Mouse (Mus musculus) heart, embryonic 11.5 days (tissue): ENCODE measurements around the gene Cradd. TPM values are rescaled to one million over a fixed set of nuclear protein-coding genes. Genes with fewer than 3 reads are reported as not detected.

Experiments
- ATAC-seq: fragments of 200-750 bp; cut with Nextera tagmentation; replicated peaks from 2 replicates; pipeline ENCODE4 v1.8.0; 2017; ENCODE audit warnings: moderate library complexity; ENCODE audit not compliant: insufficient number of reproducible peaks, low FRiP score, low TSS enrichment
- H3K27ac ChIP-seq: fragments of 300-500 bp; sonication (generic); 2 replicates; pipeline ENCODE4 v1.5.1; 2014; ENCODE audit warnings: mild to moderate bottlenecking, low read depth, low read length
- H3K27me3 ChIP-seq: fragments of 300-500 bp; sonication (generic); 2 replicates; pipeline ENCODE4 v1.6.1; 2014; ENCODE audit warnings: mild to moderate bottlenecking, low read length, mixed read lengths; ENCODE audit not compliant: control insufficient read depth, insufficient read depth
- H3K36me3 ChIP-seq: fragments of 300-500 bp; sonication (generic); 2 replicates; pipeline ENCODE4 v1.6.1; 2014; ENCODE audit warnings: mild to moderate bottlenecking, low read length, moderate library complexity, mixed read lengths; ENCODE audit not compliant: control insufficient read depth, insufficient read depth
- H3K4me1 ChIP-seq: fragments of 300-500 bp; sonication (generic); 2 replicates; pipeline ENCODE4 v1.6.1; 2014; ENCODE audit warnings: low read length; ENCODE audit not compliant: control insufficient read depth, insufficient read depth
- H3K4me2 ChIP-seq: fragments of 300-500 bp; sonication (generic); 2 replicates; pipeline ENCODE4 v1.6.1; 2014; ENCODE audit warnings: mild to moderate bottlenecking, moderate library complexity
- H3K4me3 ChIP-seq: fragments of 300-500 bp; sonication (generic); 2 replicates; pipeline ENCODE4 v1.5.1; 2014; ENCODE audit warnings: low read depth, low read length
- H3K9ac ChIP-seq: fragments of 300-500 bp; sonication (generic); 2 replicates; pipeline ENCODE4 v1.6.1; 2014; ENCODE audit warnings: mild to moderate bottlenecking, low read depth, low read length, moderate library complexity
- H3K9me3 ChIP-seq: fragments of 300-500 bp; sonication (generic); replicated peaks from 2 replicates; pipeline ENCODE4 v1.6.1; 2016; ENCODE audit warnings: low read length; ENCODE audit not compliant: control insufficient read depth
- whole genome bisulfite sequencing: fragments of 180-500 bp; shearing (Covaris S2); extraction: QIAGEN DNeasy Blood & Tissue Kit; methylation state at CpG from one replicate; pipeline ENCODE4 v1.1.7; 2014; ENCODE audit not compliant: insufficient replicate concordance; 5-methylcytosine and 5-hydroxymethylcytosine counted together
- polyA plus RNA-seq: library from polyadenylated mRNA; unstranded; fragments of >200 nt; fragmentation: Nextera tagmentation; extraction: Ambion mirVana; gene quantifications from 2 replicates; pipeline ENCODE4 v1.2.1, GENCODE M21; 2014

Gene Cradd
- polyA plus RNA-seq, 1 experiment from 2014 or later = 10.6 TPM

- no peak overlapping the region for H3K4me2 ChIP-seq
These were observed 19.1 kb upstream of the Cradd start for GRCm38 (mm10) chr10:95342833-95343590.

GRCm38 (mm10) chr10:95340676-95341075 lies 16.7 kb upstream of the Cradd start:
- no peak overlapping the region for H3K4me3 ChIP-seq
- H3K4me1 ChIP-seq = peaks cover 8% of the 10 kb centered on the region
- H3K9ac ChIP-seq = no peak overlapping the region
- WGBS = 78% methylated on average over 4 of the region's 4 CpGs
- no peak overlapping the region for H3K27ac ChIP-seq
- no peak overlapping the region for H3K4me2 ChIP-seq
- H3K36me3 ChIP-seq = no peaks in the 10 kb centered on the region
- H3K9me3 ChIP-seq = no peaks in the 10 kb centered on the region
- ATAC-seq = no peak
- H3K27me3 ChIP-seq = no peaks in the 10 kb centered on the region

More at GRCm38 (mm10) chr10:95342833-95343590, 19.1 kb upstream of the Cradd start:
- 74% methylated on average over 10 of the region's 10 CpGs for WGBS
- Histone ChIP-seq H3K27me3 (no peaks in the 10 kb centered on the region), H3K4me3 (no peak overlapping the region), H3K27ac (no peak overlapping the region), H3K36me3 (no peaks in the 10 kb centered on the region), H3K4me1 (no peaks in the 10 kb centered on the region), H3K9me3 (no peaks in the 10 kb centered on the region), H3K9ac (no peak overlapping the region)
- ATAC-seq = no peak

GRCm38 (mm10) chr10:95337589-95337988 lies 13.7 kb upstream of the Cradd start:
- H3K4me3 ChIP-seq = no peak overlapping the region
- no peaks in the 10 kb centered on the region for H3K27me3 ChIP-seq
- H3K9ac ChIP-seq = no peak overlapping the region
- ATAC-seq = no peak
- no peak overlapping the region for H3K27ac ChIP-seq
- 68% methylated on average over 5 of the region's 5 CpGs for WGBS
- peaks cover 8% of the 10 kb centered on the region for H3K4me1 ChIP-seq
- H3K4me2 ChIP-seq = no peak overlapping the region
- no peaks in the 10 kb centered on the region for H3K36me3 ChIP-seq
- no peaks in the 10 kb centered on the region for H3K9me3 ChIP-seq

GRCm38 (mm10) chr10:95336781-95337544 lies 13.0 kb upstream of the Cradd start:
- Histone ChIP-seq H3K4me1 (peaks cover 8% of the 10 kb centered on the region), H3K9ac (no peak overlapping the region), H3K9me3 (no peaks in the 10 kb centered on the region), H3K4me2 (peak overlapping the region; percentile 35; the same call in 1 of the 2 replicates), H3K36me3 (no peaks in the 10 kb centered on the region), H3K4me3 (no peak overlapping the region), H3K27me3 (no peaks in the 10 kb centered on the region), H3K27ac (no peak overlapping the region)
- no peak for ATAC-seq
- 11% methylated on average over 4 of the region's 4 CpGs for WGBS

GRCm38 (mm10) chr10:95334826-95335225 lies 10.9 kb upstream of the Cradd start:
- H3K27ac ChIP-seq = no peak overlapping the region
- no peaks in the 10 kb centered on the region for H3K27me3 ChIP-seq
- ATAC-seq = no peak
- H3K4me3 ChIP-seq = no peak overlapping the region
- H3K4me2 ChIP-seq = no peak overlapping the region
- peaks cover 8% of the 10 kb centered on the region for H3K4me1 ChIP-seq
- 64% methylated on average over 1 of the region's 1 CpGs for WGBS
- H3K36me3 ChIP-seq = no peaks in the 10 kb centered on the region
- no peaks in the 10 kb centered on the region for H3K9me3 ChIP-seq
- no peak overlapping the region for H3K9ac ChIP-seq

- Histone ChIP-seq H3K4me3 (no peak overlapping the region), H3K4me2 (no peak overlapping the region), H3K27me3 (no peaks in the 10 kb centered on the region), H3K4me1 (peaks cover 8% of the 10 kb centered on the region), H3K9me3 (no peaks in the 10 kb centered on the region), H3K27ac (no peak overlapping the region), H3K9ac (no peak overlapping the region), H3K36me3 (no peaks in the 10 kb centered on the region)
- 82% methylated on average over 3 of the region's 3 CpGs for WGBS
- ATAC-seq = no peak
These were observed 8.7 kb upstream of the Cradd start for GRCm38 (mm10) chr10:95332596-95332995.

GRCm38 (mm10) chr10:95330375-95331363 lies 6.7 kb upstream of the Cradd start:
- Histone ChIP-seq H3K4me1 (no peaks in the 10 kb centered on the region), H3K9ac (no peak overlapping the region), H3K36me3 (no peaks in the 10 kb centered on the region), H3K9me3 (no peaks in the 10 kb centered on the region), H3K4me3 (no peak overlapping the region), H3K27ac (no peak overlapping the region), H3K4me2 (no peak overlapping the region), H3K27me3 (no peaks in the 10 kb centered on the region)
- no peak for ATAC-seq
- WGBS = 84% methylated on average over 9 of the region's 9 CpGs

- 74% methylated on average over 1 of the region's 1 CpGs for WGBS
- Histone ChIP-seq H3K4me2 (no peak overlapping the region), H3K4me1 (no peaks in the 10 kb centered on the region), H3K27me3 (no peaks in the 10 kb centered on the region), H3K9ac (no peak overlapping the region), H3K9me3 (no peaks in the 10 kb centered on the region), H3K27ac (no peak overlapping the region), H3K4me3 (no peak overlapping the region), H3K36me3 (no peaks in the 10 kb centered on the region)
- no peak for ATAC-seq
These were observed 6.0 kb upstream of the Cradd start for GRCm38 (mm10) chr10:95329884-95330283.
